Mouse (Mus musculus): ENCODE measurements around the gene Tnpo2. TPM values are rescaled to one million over a fixed set of nuclear protein-coding genes. Genes with fewer than 3 reads are reported as not detected.

The Tnpo2 gene
- polyA plus RNA-seq, 1 experiment from 2014 or later: 15.4 TPM

GRCm38 (mm10) chr8:84990836-84991235 lies 45.9 kb upstream of the Tnpo2 start:
- TF ChIP-seq EP300 (optimal IDR thresholded peaks at IDR 0.05): no peak
- TF ChIP-seq CTCF (IDR thresholded peaks at IDR 0.05; ENCODE audit: low read depth): no peak
- Histone ChIP-seq H3K27ac (replicated peaks) (peak overlapping the region; percentile 94), H3K9me3 (ENCODE audit: control insufficient read depth, low read length) (no peaks in the 10 kb centered on the region), H3K27me3 (ENCODE audit: control insufficient read depth, insufficient read depth, low read length) (no peaks in the 10 kb centered on the region), H3K4me3 (ENCODE audit: low read depth, low read length) (peak overlapping the region; percentile 58), H3K9ac (ENCODE audit: low read length) (peak overlapping the region; percentile 74), H3K4me2 (replicated peaks; ENCODE audit: low read depth) (peak overlapping the region; percentile 92), H3K36me3 (ENCODE audit: control insufficient read depth, insufficient read depth, low read length) (no peaks in the 10 kb centered on the region), H3K4me1 (replicated peaks; ENCODE audit: control insufficient read depth, insufficient read depth) (peaks cover 6% of the 10 kb centered on the region)
- ATAC-seq (ENCODE audit: low FRiP score, low TSS enrichment): peak; percentile 82
- under 1% methylated on average over 15 of the region's 15 CpGs for WGBS
- DNase-seq (ENCODE audit: low spot score): peak; percentile 97

DNA sequence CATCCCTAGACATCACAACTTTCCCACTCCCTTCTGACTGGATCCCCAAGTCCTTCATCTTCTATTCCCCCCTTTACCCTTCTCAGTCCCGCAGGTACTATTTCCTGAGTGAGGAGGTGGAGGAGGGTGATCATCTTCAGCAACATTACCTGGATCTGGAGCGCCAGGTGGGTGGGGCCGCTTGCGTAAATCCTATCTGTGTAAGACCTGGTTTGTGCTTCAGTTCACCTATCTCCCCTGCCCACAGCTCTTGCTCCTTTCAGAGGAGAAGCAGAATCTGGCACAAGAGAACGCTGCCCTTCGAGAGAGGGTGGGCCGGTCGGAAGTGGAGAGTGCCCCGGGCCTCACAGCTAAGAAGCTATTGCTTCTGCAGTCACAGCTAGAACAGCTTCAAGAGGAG lies 42.3 kb upstream of the Tnpo2 start:
- Histone ChIP-seq H3K9me3 (ENCODE audit: control insufficient read depth, low read length) (no peaks in the 10 kb centered on the region), H3K36me3 (ENCODE audit: control insufficient read depth, insufficient read depth, low read length) (no peaks in the 10 kb centered on the region), H3K9ac (ENCODE audit: low read length) (no peak overlapping the region), H3K4me2 (replicated peaks; ENCODE audit: low read depth) (no peak overlapping the region), H3K4me1 (replicated peaks; ENCODE audit: control insufficient read depth, insufficient read depth) (peaks cover 6% of the 10 kb centered on the region), H3K27ac (replicated peaks) (no peak overlapping the region), H3K4me3 (ENCODE audit: low read depth, low read length) (no peak overlapping the region), H3K27me3 (ENCODE audit: control insufficient read depth, insufficient read depth, low read length) (no peaks in the 10 kb centered on the region)
- WGBS: 91% methylated on average over 9 of the region's 9 CpGs
- DNase-seq (ENCODE audit: low spot score) (no peak), ATAC-seq (ENCODE audit: low FRiP score, low TSS enrichment) (no peak)
- TF ChIP-seq EP300 (optimal IDR thresholded peaks at IDR 0.05): no peak
- TF ChIP-seq CTCF (IDR thresholded peaks at IDR 0.05; ENCODE audit: low read depth): no peak

- Histone ChIP-seq H3K4me1 (replicated peaks; ENCODE audit: control insufficient read depth, insufficient read depth) (peaks cover 6% of the 10 kb centered on the region), H3K27me3 (ENCODE audit: control insufficient read depth, insufficient read depth, low read length) (no peaks in the 10 kb centered on the region), H3K4me2 (replicated peaks; ENCODE audit: low read depth) (0 out of 2 replicates have a peak overlapping the region, but pooled peaks have one; percentile 8), H3K4me3 (ENCODE audit: low read depth, low read length) (no peak overlapping the region), H3K9me3 (ENCODE audit: control insufficient read depth, low read length) (no peaks in the 10 kb centered on the region), H3K36me3 (ENCODE audit: control insufficient read depth, insufficient read depth, low read length) (no peaks in the 10 kb centered on the region), H3K27ac (replicated peaks) (no peak overlapping the region), H3K9ac (ENCODE audit: low read length) (no peak overlapping the region)
- ATAC-seq (ENCODE audit: low FRiP score, low TSS enrichment) (no peak), DNase-seq (ENCODE audit: low spot score) (no peak)
- WGBS: 44% methylated on average over 25 of the region's 25 CpGs
- TF ChIP-seq EP300 (optimal IDR thresholded peaks at IDR 0.05): no peak
- no peak for TF ChIP-seq CTCF (IDR thresholded peaks at IDR 0.05; ENCODE audit: low read depth)
These were observed 41.0 kb upstream of the Tnpo2 start for GRCm38 (mm10) chr8:84995680-84996079.

DNA sequence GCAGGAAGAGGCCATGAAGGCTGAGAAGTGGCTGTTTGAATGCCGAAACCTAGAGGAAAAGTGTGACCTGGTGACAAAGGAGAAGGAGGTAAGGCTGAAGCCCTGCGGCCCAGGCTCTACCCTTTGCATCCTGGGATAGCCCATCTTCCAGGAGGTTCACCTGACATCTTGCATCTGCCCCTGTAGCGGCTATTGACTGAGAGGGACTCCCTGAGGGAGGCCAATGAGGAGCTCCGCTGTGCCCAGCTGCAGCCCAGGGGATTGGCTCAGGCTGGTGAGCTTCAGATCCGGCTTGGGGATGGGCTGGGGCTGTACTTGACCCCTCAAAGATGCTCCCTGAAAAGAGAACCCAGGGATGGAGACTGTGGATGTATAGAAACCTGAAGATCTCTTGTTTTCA lies 39.7 kb upstream of the Tnpo2 start:
- ATAC-seq (ENCODE audit: low FRiP score, low TSS enrichment) (no peak), DNase-seq (ENCODE audit: low spot score) (no peak)
- Histone ChIP-seq H3K4me2 (replicated peaks; ENCODE audit: low read depth) (no peak overlapping the region), H3K9ac (ENCODE audit: low read length) (no peak overlapping the region), H3K4me1 (replicated peaks; ENCODE audit: control insufficient read depth, insufficient read depth) (no peaks in the 10 kb centered on the region), H3K27me3 (ENCODE audit: control insufficient read depth, insufficient read depth, low read length) (no peaks in the 10 kb centered on the region), H3K36me3 (ENCODE audit: control insufficient read depth, insufficient read depth, low read length) (no peaks in the 10 kb centered on the region), H3K9me3 (ENCODE audit: control insufficient read depth, low read length) (no peaks in the 10 kb centered on the region), H3K27ac (replicated peaks) (no peak overlapping the region), H3K4me3 (ENCODE audit: low read depth, low read length) (no peak overlapping the region)
- WGBS: 86% methylated on average over 5 of the region's 5 CpGs
- TF ChIP-seq EP300 (optimal IDR thresholded peaks at IDR 0.05) (no peak), CTCF (IDR thresholded peaks at IDR 0.05; ENCODE audit: low read depth) (no peak)

GRCm38 (mm10) chr8:84997649-84998295 lies 38.9 kb upstream of the Tnpo2 start:
- Histone ChIP-seq H3K27ac (replicated peaks) (no peak overlapping the region), H3K9me3 (ENCODE audit: control insufficient read depth, low read length) (no peaks in the 10 kb centered on the region), H3K4me2 (replicated peaks; ENCODE audit: low read depth) (no peak overlapping the region; the same call in 1 of the 2 replicates), H3K4me1 (replicated peaks; ENCODE audit: control insufficient read depth, insufficient read depth) (no peaks in the 10 kb centered on the region), H3K36me3 (ENCODE audit: control insufficient read depth, insufficient read depth, low read length) (no peaks in the 10 kb centered on the region), H3K4me3 (ENCODE audit: low read depth, low read length) (no peak overlapping the region), H3K27me3 (ENCODE audit: control insufficient read depth, insufficient read depth, low read length) (no peaks in the 10 kb centered on the region), H3K9ac (ENCODE audit: low read length) (peak overlapping the region; percentile 31; the same call in 1 of the 2 replicates)
- DNase-seq (ENCODE audit: low spot score): peak; percentile 94
- TF ChIP-seq EP300 (optimal IDR thresholded peaks at IDR 0.05) (no peak), CTCF (IDR thresholded peaks at IDR 0.05; ENCODE audit: low read depth) (peak; percentile 98)
- WGBS: 13% methylated on average over 19 of the region's 19 CpGs
- peak; percentile 80 for ATAC-seq (ENCODE audit: low FRiP score, low TSS enrichment)

DNA sequence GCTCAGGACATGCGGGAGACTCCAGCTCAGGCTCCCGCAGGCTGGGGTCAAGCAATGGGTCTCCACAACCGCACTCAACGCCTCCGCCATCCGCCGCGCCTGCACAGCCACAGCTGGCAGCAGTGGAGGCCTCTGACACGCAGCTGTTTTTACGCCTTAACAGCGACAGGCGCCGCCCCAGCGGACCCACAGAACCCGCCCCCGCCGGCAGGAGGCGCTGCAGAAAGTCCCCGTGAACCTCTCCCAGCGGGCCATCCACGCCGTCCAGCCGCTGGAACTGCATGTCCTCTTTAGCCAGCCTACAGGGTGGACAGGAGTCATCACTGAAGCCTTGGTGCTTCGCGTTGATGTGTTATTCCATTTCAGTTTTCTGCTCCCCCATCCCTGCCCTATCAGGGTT lies 29.0 kb upstream of the Tnpo2 start:
- Histone ChIP-seq H3K9ac (ENCODE audit: low read length) (no peak overlapping the region), H3K4me1 (replicated peaks; ENCODE audit: control insufficient read depth, insufficient read depth) (no peaks in the 10 kb centered on the region), H3K27ac (replicated peaks) (no peak overlapping the region), H3K4me2 (replicated peaks; ENCODE audit: low read depth) (no peak overlapping the region), H3K27me3 (ENCODE audit: control insufficient read depth, insufficient read depth, low read length) (0 out of 2 replicates have a peak, but pooled peaks cover 4% of the 10 kb centered on the region), H3K36me3 (ENCODE audit: control insufficient read depth, insufficient read depth, low read length) (no peaks in the 10 kb centered on the region), H3K4me3 (ENCODE audit: low read depth, low read length) (no peak overlapping the region), H3K9me3 (ENCODE audit: control insufficient read depth, low read length) (no peaks in the 10 kb centered on the region)
- TF ChIP-seq EP300 (optimal IDR thresholded peaks at IDR 0.05): no peak
- TF ChIP-seq CTCF (IDR thresholded peaks at IDR 0.05; ENCODE audit: low read depth): peak; percentile 68
- ATAC-seq (ENCODE audit: low FRiP score, low TSS enrichment) (peak; percentile 30; the same call in 1 of the 2 replicates), DNase-seq (ENCODE audit: low spot score) (peak; percentile 77)
- 16% methylated on average over 22 of the region's 25 CpGs for WGBS

Data from stomach, postnatal 0 days (tissue).